Mouse (Mus musculus) lung, postnatal 36 days (tissue): ENCODE results near the gene Slc16a10.
A peak's percentile ranks its signal among the peaks of the same experiment; 100 is the strongest.

ENCODE experiments used
- DNase-seq: peaks from one replicate; pipeline ENCODE4 v3.0.0; 2022; ENCODE audit warnings: mixed read lengths

Gene Slc16a10

DNA sequence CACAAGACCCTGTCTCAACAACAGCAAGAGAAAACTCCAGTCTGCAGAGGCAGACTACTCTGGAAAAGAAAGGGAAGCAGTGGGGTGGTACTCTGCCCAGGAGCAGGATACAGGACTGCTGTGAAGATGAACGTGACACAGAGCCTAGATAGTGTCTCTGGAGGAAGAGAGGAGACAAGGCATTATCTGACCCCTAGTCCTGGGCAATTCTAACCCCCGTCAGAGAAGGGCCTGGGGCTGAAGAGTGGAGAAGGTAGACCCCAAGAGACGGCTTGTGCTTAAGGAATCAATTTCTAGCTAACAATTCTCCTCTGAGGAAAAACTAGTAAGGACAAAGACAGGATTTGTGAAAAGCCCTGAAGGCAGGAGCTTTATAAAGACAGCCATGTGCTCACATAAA, 76.7 kb downstream of the Slc16a10 start:
- no peak for DNase-seq

DNA sequence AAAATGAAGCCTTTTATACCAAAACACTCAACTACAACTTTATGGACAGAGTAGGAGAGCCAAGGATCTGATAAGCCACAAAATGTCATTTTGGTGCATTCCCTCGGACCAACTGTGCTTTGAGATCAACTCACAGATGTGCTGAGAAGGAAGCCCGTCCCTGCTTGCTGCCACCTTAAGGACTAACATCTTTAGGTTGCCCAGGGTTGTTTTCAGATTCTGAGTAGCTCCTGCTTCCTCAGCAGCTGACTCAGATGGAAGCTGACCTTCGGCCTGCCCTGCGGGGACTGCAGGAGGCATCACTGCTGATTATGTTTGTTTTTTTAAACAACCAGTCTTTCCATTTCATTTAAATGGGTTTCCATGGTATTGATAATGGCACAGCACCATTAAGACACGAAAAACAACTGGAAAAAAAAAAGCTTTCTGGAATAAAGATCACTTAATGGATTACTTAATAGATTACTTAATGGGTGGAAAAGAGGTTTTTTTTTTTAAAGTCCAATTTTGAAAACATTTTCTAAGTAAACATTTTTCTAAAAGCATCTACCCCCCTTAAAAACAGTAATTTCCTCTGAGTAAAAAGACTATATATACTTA, 78.7 kb downstream of the Slc16a10 start:
- no peak for DNase-seq

DNA sequence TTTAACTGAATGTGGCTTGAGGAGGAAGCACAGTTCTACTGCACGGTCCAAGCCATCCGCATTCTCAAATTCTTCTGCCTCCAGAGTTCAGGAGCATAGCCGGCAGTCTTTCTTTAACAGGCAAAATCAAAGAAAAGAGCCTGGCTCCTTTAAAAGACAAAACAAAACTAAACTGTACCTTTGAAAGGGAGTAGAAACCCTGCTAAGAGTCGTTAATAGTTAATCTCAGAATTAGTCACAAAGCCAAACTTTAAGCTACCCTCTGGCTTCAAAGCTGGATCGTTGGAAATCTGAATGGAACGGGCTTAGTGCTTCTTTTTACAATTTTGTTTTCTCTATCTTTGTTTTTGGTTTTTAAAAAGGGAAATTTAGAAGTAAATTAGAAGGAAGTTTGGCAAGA, 79.2 kb downstream of the Slc16a10 start:
- DNase-seq, result no peak

DNA sequence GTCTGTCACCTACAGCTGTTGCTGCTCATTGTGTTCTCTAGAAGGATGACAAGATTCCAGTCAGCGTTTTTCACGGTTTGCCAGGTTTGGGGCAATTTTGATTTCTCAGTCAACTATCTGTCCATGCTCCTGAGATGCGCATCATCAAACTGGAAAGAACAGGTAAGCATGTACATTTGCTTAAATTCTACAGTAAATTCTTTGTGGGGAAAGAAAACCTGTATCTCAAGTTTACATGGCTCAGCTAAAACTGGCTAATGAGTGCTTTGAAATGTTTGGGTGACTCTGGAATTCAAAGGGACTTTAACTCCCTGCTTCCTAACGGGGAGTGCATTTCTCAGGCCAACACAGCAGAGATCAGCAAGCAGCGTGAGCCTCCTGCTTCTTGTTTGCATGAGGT, 80.1 kb downstream of the Slc16a10 start:
- no peak for DNase-seq

DNA sequence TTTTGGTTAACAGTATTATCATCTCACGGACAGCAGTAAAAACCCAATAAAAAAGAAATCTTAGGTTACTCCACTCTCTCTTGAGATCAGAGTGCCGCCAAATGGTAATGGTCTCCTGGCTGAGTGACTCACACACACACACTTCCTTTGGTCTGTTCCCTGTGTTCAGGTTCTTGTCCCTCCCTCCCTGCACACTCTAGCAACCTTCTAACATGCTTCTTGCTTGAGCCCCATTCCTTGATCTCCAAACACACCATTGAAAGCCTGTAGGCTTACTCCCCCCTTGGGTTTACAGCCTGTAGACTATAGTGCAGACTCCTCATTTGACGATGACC, 83.3 kb downstream of the Slc16a10 start:
- DNase-seq, result no peak

DNA sequence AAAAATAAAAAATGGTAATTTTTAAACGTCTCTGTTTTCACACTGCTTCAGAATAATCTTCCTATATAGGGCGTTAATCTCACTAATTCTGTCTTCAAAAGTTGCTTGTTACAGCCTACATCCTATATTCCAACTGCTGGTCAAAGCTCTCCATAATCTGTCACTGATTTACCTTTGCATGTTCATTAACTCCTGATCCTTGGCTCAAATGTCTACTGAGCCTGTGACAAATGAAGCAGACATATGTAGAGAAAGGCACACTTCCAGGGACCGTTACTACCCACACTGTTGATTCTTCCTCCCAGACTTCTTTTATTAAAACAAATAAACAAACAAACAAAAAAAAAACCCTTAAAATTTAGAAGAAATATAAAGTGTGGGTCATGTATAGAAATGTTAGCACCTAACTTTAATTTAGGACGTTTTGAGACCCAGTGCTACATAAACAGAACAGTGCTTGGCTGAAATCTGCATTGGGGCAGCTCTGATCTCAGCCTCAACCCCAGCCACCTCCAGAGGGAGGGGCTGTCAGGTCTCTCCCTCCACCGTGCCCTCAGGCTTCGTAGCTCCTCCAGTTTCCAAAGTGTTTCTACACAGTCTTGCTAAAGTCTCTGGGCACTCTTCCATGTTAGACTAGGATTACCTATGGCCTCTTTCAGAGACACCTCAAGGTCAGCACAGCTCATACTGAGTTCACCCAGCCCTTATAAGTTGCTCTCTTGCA, 83.8 kb downstream of the Slc16a10 start:
- DNase-seq, result no peak

DNA sequence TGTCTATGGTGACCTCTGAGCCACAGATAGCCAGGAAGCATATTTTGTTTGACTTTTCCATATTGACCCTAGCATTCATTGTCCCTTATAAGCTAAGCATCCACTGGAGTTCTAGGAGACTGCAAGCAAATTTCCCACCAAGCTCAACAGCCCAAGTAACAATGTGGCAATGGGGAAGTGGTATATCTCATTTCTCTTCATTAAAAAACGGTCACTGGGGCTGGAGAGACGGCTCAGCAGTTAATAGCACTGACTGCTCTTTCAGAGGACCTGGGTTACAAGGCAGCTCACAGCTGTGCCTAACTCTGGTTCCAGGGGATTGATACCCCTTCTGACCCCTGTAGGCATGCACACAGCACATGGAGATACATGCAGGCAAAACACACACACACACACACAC, 84.4 kb downstream of the Slc16a10 start:
- DNase-seq, result no peak

DNA sequence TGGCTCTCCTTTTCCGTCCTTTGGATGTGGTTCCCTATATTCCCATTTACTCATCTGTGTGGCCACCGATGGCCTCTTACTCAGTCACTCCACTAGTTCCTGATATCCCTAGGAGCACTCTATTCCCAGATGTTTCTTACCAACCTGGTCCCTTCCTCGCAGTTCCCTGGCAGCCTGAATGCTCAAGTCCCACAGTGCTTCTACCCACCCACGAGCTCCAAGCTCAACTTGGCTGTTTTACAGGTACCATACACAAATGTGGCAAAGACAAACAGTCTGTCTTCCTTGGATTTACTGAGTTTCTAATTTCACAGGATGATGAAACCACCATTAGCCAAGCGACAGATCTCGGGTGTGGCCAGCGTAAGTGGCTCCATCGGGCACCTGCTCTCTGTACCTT, 87.6 kb downstream of the Slc16a10 start:
- DNase-seq, result no peak

DNA sequence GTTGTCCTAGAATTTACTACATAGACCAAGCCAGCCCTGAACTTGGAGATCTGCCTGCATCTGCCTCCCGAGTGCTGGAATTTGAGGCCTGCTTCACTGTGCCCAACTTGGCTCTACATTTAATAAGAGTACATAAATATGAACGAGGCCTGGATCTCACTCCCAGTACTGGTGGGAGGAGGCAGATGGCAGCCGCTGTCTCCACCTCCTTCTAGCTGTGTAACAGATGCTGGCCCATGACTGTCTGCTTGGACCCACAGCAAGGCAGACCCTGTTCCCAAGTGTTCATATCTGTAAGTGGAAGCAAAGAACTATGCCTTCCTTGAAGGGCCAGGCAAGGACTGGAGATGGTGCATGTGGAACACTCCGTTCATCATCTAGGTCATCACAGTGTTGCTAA, 88.2 kb downstream of the Slc16a10 start:
- DNase-seq, result no peak

DNA sequence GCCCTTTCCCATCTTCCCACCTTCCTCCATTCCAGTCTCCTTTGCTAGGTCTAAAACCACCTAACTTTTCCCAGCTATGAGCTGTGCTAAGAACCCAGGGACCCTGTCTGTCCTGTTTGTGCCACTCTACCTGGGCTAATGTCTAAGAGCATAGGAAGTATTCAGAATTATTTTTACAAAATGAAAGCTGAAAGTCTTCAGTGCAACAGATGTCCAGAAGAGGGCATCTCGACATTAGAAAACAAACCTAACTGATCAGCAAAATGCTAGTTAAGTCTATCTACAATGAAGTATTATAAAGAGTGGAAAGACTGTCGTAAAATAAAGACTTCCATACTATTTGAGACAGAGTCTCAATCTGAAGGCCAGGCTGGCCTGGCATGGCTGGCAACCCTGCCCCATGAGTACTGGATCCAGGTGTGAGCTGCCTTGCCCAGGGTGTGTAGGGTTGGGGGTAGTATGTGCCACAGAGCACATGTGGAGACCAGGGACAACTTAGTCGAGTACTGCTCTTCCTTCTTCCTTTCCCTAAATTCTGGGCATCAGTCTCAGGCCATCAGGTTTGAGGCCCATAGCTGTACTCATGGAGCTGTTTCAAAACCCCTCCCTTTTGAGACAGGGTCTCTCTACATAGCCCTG, 88.7 kb downstream of the Slc16a10 start:
- peak; percentile 72 for DNase-seq

DNA sequence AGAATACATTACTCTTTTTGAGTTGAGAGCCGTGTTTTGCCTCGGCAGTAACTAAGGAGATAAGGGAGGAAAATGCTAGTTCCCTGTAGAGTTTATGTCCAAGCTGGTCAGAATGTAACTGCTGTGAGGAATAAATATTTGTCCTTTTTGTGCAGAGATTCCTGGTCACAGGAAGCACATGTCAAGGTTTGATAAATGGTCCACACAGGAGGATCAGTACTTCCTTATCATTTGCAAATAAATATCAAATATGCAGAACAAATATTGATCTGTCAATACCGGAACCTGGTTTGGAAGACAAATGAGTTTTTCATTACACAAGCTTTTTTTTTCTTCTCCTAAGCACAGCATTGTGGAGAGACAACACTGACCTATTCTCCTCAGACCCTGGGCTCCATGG, 90.1 kb downstream of the Slc16a10 start:
- DNase-seq, result no peak

DNA sequence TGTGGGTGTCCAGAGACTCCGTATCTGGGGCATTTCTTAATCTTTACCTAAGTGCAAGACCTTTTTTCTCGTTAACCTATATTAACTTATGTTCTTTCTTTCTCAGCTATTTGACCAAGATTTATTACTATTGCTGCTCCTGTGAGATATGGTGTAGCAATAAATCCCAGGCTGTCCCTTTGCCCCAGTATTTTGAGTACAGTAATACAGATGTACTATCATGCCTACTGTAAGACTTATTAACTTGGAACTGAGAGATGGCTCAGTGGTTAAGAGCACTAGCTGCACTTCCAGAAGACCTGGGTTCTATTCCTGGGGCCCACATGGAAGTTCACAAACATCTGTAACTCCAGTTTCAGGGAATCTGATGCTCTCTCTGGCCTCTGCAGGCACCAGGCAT, 91.3 kb downstream of the Slc16a10 start:
- no peak for DNase-seq

DNA sequence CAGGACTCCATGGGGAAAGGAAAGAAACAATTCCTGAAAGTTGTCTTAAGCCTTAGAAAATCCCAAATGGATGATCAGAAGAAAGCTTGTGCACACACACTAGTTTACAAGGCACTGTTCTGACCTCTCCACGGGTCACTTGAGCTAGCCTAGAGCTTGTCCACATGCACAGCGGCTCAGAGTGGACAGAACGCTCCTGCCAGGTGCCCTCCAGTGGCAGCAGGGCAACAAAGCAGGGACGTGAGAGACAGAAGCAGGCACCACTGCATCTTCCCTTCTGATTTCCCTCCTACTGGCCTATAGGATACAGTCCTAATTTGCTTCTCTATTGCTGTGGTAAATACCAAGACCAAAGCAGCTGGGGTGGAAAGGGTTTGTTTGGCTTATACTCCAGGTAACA, 100.7 kb downstream of the Slc16a10 start:
- peak; percentile 34 for DNase-seq

DNA sequence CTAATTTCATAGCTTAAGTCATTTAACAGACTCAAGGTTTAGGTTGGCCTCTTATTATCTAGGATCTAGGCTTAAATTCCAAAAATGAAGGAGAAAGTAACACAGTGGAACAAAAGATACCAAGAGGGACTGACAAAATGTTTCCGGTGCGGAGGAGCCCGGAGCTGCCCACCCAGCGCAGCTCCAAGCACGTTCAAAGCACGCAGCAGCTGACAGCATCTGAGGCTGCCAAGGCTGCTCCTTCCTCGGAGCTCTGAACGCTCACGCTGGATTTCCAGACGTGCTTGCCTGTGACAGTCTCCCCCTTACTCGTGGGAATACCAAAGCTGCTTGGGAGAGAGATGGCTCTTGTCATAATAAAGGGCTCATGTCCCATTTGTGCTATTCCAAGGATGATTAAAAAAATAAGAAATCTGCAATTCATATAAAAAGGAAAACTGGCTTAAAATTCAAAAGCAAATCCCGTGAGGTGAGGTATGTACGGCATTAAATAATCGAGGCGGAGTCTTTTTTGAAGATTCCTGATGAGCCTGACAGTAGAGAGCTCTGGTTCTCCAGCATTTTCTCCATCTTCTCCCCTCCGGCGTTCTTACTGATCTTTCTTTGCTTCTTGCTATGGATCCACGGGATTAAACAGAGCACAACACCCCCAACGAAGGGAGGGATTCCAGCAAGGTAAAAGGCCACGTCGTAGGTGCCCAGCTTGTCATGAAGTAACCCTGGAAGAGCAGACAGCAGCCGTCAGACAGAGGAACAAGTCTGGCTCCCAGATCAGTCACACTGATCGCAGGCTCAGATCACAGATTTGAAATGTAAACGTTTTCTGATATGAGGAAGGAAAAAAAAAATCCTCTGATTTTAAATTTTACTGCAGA, 105.1 kb downstream of the Slc16a10 start:
- no peak for DNase-seq

DNA sequence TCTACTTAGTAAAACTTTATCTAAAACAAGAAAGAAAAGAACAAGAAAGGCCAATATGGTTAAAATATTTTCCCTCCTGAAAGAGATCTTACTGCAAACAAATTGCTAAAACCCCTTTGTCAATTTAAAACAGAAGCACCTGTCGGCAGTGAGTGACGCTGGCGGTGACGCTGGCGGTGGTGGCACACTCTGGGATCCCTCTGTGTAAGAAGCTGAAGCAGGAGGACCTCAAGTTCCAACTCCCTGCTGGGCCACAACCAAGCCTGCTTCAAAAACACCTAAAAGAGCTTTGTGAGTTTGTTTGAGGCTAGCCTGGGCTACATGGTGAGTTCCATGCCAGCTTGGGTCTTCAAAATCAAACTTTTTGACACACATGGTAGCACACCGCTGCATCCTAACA, 107.1 kb downstream of the Slc16a10 start:
- DNase-seq, result no peak

DNA sequence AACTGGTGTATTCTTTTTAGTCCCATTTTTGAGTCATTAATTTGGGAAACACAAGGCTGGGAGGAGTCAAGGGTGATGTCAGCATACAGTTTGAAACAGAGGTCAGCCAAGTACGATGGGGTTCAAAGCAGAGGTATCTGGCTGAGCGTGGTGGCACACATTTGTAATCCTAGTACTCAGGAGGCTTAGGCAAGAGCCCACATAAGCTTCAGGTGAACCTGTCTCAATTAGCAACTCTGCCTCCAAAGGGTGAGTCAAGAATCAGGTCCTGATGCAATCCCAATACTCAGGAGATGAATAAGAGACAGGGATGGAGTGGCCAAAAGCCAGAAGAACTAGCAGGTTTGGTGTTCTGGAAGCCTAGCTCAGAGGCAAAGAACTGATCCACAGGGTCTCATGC, 109.2 kb downstream of the Slc16a10 start:
- no peak for DNase-seq

DNA sequence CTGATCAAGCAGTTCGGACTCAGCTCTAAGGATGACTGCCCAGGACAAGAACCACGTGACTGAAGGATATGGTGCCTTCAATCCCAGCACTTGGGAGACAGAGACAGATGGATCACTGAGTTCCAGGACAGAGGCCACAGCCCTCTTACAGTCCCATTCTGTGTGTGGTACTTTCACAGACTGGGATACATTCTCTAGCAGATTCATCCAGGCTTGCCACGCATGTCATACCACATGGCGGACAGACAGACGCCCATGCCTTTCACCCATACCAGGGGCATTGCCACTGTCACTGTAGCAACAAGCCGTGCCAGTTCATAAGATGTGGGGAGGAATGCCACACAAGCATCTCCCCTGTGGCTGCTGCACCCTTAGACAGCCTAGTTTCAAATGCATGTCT, 111.3 kb downstream of the Slc16a10 start:
- DNase-seq, result no peak

DNA sequence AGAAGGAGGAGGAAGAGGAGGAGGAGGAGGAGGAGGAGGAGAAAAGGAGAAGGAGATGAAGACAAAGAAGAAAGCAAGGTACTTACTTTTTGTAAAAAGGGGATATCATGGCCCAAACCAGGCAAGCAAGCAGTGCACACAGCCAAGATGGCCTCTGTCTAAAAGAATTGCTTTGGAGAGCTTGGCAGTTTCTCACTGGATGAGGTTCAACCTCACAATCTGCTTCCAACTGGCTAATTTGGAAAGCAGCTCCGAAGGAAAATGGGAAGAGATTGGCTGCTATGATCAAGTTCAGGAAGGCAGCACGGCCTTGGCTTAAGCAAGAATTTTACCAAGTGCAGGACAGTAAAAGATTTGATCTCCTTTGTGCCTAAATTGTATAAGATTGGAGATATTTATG, 112.4 kb downstream of the Slc16a10 start:
- peak; percentile 7 for DNase-seq

DNA sequence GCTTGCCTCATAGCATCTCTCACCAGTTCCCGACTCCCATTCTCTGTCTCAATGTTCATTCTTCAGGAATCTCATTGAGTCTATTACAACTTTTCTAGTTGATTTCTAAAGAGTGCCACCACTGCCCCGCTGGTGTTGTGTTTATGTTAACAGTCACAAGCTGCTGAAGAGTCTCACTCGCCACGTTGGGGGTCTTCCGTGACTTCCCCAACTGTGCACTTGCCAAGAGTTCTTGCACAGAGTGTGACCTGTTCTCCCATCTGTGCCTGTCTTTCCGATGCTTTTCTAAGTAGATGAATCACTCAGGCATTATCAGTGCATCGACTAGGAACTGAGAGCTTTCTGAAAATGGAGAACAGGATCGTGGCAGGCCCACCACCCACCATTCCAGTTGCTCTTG, 114.0 kb downstream of the Slc16a10 start:
- no peak for DNase-seq

DNA sequence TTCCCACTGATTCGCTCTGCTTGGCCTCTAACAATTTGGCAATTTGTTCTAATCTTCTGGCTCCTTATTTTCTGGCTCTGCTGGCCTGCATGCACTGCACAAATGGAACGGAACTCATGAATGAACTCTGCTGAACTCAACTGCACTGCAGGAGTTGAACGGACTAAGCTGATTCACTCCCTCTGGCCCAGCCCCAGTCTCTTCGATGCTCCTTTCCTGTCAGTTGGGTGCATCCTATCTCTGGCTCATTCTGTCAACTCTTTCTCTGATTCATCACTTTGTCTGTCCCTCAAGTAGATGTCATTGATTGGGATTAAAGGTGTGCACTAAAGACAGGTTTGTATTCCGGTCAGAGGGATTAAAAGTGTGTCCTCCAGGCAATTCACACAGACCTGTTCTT, 115.5 kb downstream of the Slc16a10 start:
- DNase-seq, result no peak

DNA sequence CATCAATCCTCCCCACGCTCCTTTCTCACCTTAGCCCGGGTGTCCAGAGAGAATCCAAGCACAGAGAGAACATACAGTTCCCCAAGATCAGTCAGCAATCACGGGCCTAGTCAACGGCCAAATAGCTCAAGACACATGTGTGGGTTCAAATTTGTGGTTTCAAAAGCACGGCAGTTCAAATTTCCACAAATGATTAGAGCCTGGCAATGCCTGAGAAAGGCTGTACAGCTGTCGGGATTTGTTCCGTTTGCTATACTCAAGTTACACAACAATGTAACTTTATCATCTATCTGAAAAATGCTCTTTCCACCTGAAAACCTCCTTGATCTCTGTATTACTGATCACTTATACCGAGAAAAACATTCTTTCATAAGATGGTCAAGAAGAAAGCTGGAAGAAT, 116.5 kb downstream of the Slc16a10 start:
- DNase-seq, result no peak

DNA sequence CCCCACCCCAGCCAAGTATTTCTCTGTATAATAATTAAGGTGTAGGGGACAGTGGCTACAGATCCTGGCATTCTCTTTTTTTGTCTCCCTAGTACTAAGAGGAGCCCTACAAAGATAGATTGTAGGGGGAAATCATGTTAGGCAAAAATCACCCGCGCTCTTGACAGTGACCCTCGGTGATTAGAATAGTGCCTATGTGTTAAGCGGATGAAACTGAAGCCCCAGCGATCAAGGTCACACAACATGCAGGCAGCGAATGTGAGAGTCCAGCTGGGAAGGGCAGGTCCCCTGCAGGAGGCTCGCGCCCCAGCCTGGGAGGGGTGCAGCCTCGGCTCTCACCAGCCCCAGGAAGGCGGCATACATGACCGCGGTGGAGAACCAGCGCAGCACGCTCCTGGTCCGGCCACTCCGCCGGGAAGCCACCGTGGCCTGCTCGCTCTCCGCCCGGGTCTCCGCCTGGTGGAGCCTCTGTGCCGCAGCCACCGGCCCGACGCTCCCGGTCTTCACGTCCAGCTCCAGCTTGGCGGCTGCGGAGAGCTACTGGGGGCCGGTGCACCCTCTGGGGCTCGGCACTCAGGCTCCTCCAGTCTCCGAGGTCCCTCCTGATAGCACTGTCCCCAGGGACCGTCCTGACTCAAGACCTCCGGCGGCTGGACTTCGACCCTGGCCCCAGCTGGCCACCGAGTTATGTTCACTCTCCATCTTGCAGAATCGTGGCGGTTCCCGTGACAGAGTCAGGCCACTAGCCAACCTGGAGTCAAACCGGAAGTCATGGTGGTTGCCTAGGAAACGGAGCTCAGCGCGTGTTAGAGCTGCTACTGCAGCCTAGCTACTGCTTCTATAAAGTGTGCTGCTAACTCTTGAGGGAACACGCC, 117.3 kb downstream of the Slc16a10 start, which contains the start of gene Mfsd4b1:
TSS of gene Mfsd4b1 (minus strand) at position 715 of the 875 bp plus-strand sequence.
- DNase-seq, result peak; percentile 91

DNA sequence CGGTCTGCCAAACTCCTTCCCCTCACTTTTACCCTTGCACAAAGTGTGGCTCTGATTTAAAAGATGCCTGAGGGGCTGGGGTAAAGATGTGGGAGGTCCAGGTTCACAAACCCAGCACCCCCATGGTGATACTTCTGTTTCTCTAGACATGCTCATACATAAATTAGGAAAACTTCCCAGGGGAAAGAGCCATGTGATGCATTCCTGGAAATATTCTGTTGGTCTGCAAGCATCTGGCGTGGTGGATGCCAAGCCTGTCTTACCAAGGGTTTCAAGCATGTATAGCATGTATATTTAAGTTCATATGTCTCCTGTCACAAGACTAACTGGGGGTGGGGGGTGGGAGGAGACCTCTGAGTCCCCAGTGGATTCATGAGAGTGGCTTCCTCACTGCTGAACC, 121.7 kb downstream of the Slc16a10 start:
- no peak for DNase-seq
